Mouse (Mus musculus) megakaryocyte-erythroid progenitor cell, adult 5-6 weeks (primary cell): ENCODE results near the gene Bcas3. TPM values are rescaled to one million over a fixed set of nuclear protein-coding genes. Genes with fewer than 3 reads are reported as not detected.

Experiments
- ATAC-seq: replicated peaks from 2 replicates; pipeline ENCODE4 v1.8.0; 2016; ENCODE audit warnings: mild to moderate bottlenecking, inconsistent platforms; ENCODE audit not compliant: severe bottlenecking, poor library complexity, low FRiP score, low TSS enrichment
- total RNA-seq, 2 experiments: library from RNA; stranded (forward) in 1 of 2; stranded (reverse) in 1 of 2; fragments of 200-1000, 215-1000 nt in 1 of 2; fragments of >200 nt in 1 of 2; fragmentation: Nextera tagmentation in 1 of 2; gene quantifications; 2 replicates each; pipeline ENCODE4 v1.2.3; 2014 to 2017

Bcas3 gene
- total RNA-seq, 2 experiments from 2014 or later = 22.6 to 64.0 TPM

DNA sequence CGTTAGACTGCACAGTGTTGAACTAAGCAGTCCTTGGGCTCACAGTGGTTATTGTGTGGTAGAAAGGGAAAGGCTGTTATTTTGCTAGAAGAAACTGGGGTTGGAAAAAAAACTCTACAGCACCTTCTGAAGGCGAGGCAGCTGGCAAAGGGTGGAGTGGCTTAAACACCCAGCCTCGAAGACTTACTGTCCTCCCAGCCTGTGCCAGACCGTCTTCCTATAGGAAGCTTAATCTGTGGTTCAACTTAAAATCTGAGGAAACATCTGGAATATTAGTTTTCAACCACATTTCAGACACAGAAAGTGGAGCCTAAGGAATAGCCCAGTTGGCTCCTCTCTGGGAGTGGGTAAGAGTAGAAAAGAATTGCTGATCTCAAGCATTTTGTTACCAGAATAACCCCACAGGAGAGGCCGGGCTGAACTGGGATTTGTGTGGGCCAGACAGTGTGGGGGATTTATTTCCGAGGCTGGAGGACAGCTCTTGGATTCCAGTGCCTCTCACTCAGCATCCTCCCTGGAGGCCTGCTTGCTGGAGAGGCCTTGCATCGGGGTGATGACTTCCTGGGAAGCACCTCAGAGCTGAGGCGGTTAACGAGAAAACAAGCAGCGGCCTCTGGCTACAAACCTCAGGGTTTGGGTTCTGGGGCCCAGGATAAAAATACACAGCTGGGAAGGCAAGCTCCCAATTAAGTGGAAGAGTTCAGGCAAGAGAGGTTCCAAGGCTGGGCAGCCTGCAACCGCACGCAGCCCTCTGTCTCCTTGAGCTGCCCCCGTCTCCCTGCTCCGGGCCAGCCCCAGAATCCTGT, 406.9 kb downstream of the Bcas3 start:
- ATAC-seq = no peak

- 0 out of 2 replicates have a peak, but pooled peaks have one; percentile 32 for ATAC-seq
Observed at GRCm38 (mm10) chr11:85760486-85761141, 407.6 kb downstream of the Bcas3 start.

- no peak for ATAC-seq
Observed at GRCm38 (mm10) chr11:85761170-85761569, 408.2 kb downstream of the Bcas3 start.

GRCm38 (mm10) chr11:85763655-85764054, 410.7 kb downstream of the Bcas3 start:
- no peak for ATAC-seq

GRCm38 (mm10) chr11:85766106-85766723, 413.2 kb downstream of the Bcas3 start:
- no peak for ATAC-seq

DNA sequence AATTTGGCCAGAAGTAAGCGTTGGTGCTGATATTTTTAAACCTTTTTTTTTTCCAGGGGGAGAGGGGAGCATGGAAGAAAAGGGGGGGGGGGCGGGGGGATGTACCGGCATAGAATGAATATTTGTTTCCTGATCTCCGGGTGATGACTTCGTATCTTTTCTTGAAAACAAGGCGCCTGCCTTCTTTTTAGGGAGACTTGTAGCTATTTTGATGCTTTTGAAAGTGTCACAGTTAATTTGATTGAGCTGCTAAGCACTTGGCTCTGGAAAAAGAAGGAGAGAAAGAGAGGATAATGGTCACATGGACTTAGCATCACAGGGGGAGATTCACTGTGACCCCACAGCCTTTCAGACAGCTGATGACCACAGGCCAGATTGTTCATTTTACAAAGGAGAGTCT, 413.8 kb downstream of the Bcas3 start:
- no peak for ATAC-seq

DNA sequence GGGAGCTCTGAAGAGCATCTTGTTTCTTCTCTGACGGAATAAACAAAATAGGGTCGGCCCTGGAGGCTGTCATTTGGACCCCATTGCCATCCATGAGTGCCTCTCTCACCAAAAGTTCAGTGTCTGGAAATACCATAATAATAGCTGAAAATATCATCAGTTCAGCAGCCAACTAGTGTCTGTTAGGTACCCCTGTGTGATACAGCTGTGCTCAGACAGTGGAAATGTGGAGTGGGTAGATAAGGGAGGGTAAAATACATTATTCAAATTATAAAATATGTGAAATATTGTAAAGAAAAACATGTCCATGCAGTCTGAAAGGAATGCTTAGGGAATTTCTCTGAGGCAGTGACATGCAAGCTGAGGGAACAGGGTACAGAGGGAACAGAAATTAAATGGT, 416.8 kb downstream of the Bcas3 start:
- peak; percentile 58; the same call in 1 of the 2 replicates for ATAC-seq

DNA sequence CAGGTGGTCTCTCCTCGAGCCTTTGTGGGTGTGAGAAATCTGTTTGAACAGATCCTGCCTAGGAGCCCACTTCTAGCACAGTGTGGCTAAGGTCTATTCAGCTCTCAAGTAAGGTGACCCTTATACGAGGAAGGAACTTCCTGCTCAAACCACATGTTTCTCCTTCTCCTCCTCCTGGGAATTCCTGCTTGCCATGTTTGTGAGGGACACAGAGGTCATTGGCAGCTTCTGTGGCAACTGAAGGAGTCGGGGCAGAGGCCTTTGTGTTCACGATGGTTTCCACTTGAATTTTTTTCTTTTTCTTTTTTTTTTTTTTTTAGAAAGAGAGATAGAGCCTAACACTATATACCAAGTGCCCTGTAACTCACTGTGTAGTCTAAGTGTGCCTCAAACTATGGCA, 420.4 kb downstream of the Bcas3 start:
- no peak for ATAC-seq

DNA sequence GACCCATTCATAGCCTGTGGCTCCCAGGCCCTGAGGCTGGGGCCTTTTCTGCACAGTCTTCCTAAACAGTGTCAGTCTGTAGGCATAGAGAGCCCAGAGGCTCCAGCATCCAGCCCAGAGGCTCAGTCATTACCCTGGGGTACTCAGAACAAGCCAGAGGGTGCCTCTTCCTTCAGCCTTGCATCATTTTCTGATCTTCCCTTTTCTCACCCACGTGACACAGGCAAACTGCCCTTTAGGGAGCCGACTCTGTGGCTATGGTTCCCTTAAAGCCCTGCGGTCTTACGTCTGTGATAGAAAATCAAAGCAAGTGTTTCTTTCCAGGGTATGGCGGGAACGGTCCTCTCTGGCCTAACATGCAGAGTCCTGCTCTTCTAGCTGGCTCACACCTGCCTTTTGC, 421.7 kb downstream of the Bcas3 start:
- ATAC-seq = no peak

DNA sequence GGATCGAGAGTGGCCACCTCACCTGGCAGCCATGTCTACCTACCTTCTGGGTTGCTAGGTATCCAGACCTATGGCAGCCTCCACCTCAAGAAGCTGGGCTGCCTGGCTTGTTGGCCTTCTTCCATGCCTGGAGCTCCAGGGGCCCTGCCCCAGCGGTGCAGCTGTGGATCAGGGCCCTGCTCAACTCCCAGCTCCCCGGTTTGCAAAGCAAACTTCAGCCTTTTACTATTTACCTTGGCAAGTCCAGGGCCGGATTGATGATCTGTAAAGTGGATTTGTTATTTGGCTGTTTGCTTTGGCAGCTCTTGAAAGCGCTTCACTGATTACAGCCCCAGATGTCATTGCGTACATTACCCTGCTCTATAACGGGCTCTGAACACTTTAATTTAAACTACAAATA, 422.5 kb downstream of the Bcas3 start:
- ATAC-seq = no peak

DNA sequence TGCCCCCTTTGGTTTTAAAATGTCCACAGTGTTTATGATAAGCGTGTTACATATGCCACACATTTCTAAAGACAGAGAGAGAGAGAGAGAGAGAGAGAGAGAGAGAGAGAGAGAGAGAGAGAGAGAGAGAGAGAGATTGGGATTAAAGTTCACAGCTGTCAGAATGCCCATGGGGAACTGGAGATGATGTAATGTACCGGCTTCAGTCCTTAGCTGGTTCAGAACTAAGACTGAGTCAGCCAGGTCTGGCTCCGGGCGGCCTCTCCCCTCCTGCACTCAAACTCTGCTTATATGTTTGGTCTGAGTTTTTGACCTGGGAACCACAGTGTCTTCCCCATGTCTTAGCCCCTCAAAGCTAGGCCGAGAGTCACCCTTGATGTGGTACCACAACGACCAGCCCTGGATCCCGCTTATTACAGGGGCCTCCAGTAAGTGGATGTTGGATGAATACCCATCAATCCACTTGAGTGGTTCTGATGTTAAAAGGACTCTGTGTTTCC, 423.9 kb downstream of the Bcas3 start:
- no peak for ATAC-seq

DNA sequence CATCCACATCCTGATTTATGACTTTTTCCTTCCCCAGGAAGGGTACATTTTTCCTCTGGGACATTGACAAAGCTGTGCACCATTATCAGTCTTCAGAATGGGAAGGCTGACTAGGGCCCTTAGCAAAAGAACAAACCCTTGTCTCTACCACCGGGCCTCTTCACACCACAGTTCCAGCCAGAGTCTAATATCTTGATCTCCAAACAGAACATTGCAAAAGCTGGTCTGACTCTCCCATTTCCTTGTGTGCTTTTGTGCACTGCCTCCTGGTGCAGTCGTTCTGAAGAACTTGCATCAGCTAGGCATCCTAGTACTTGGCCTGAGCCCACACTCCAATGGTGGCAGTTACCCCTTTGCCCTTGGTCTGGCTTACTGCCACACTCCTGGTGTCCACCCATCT, 425.0 kb downstream of the Bcas3 start:
- ATAC-seq = no peak

DNA sequence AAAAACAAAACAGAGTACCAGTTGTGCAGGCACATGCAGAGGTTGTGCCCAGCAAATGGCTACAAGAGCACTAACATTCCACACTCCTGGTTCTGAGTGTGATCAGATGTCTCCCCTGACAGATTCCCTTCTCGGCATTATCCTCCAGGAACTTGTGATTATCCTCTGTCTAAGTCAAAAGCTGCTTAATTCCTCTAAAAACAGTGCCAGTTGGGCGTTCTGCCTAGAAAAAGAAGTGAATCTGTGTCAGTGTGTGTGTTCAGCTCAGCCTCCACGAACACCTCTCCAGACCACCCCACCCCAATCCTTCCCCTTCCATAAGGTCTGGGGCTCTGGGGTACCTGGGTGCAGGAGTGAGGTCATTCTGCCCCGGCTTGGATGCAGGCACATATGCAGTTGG, 427.3 kb downstream of the Bcas3 start:
- no peak for ATAC-seq

GRCm38 (mm10) chr11:85786113-85786718, 433.2 kb downstream of the Bcas3 start:
- ATAC-seq = peak; percentile 51; the same call in 1 of the 2 replicates

DNA sequence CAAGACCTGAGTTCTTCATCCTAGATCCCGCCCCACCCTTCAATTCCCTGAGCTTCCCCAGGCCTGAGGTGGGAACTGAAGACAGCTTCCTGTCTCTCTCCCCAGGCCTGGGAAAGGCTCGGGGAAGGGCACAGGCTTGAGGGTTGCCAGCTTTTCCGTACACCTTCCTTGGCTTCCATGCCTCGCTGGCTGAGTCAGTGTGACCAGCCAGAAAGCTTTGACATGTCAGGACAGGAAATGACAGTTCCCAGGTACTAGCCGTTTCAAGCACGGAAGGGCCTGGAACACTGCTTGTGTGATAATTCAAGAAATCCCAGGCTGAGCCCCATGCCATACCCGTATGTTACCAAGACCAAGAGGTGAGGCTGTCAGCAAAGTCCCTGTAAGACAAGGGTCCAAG, 436.8 kb downstream of the Bcas3 start:
- no peak for ATAC-seq

DNA sequence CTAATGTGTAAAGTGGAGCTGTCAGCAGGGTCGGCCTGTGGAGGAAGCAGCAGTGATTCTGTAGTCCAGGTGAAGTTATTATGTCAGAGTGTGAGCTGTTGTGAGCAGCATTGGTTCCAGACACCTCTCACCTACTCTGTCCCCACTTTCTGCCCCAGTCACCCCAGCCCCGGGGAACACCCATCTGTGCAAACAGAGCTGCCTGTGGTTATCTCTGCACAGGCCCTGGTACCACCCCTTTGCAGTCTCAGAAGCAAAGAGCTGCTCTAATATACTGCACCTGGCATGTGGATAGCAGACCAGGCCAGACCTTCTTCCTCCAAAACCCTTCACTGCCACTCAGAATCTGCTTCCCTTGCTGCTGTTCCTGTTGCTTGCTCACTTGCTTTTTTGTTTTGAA, 437.3 kb downstream of the Bcas3 start:
- ATAC-seq = peak; percentile 90

- ATAC-seq = no peak
Observed at GRCm38 (mm10) chr11:85791212-85791611, 438.2 kb downstream of the Bcas3 start.

GRCm38 (mm10) chr11:85792534-85793215, 439.7 kb downstream of the Bcas3 start:
- ATAC-seq = no peak

- 0 out of 2 replicates have a peak, but pooled peaks have one; percentile 22 for ATAC-seq
Observed at GRCm38 (mm10) chr11:85799456-85799855, 446.5 kb downstream of the Bcas3 start.
